Mouse (Mus musculus): ENCODE data around the gene Tuba1b.

DNA sequence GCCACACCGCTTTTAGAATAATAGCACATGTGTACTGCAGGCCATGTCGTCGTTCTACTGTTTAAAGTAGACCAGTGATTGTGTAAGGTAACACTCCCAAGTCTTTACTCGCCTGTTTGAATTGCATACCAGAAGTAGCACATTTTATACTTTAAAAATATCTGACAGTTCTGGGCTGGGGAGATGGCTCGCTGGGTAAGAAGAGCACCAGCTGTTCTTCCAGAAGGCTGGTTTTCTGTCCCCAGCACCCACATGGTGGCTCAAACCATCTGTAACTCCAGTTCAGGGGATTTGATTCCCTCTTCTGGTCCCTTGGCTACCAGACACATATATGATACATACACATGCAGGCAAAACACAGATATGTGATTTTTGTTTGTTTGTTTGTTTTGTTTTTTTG, 23.1 kb upstream of the Tuba1b start:
- TF ChIP-seq CTCF (IDR thresholded peaks at IDR 0.05; ENCODE audit: low read depth) (no peak), EP300 (IDR thresholded peaks at IDR 0.05; ENCODE audit: low read depth) (no peak)
